Mouse (Mus musculus): ENCODE measurements around the gene Podxl. TPM values are rescaled to one million over a fixed set of nuclear protein-coding genes. Genes with fewer than 3 reads are reported as not detected.

The Podxl gene
- total and polyA plus RNA-seq, 3 experiments = 53.8 to 90.9 (median 71.6) TPM

- Histone ChIP-seq H3K27ac (no peak overlapping the region), H3K4me3 (no peak overlapping the region), H3K4me1 (ENCODE audit: control insufficient read depth, insufficient read depth, low read length) (no peaks in the 10 kb centered on the region), H3K36me3 (ENCODE audit: control insufficient read depth, insufficient read depth, low read length) (no peaks in the 10 kb centered on the region; the same call in 1 of the 2 replicates), H3K9ac (ENCODE audit: low read depth, low read length) (no peak overlapping the region), H3K79me2 (replicated peaks; ENCODE audit: control insufficient read depth, insufficient read depth, low read length) (no peaks in the 10 kb centered on the region), H3K27me3 (ENCODE audit: control insufficient read depth, insufficient read depth, low read length) (no peaks in the 10 kb centered on the region)
- intact Hi-C loops (cut with DNase I) = no loop called here
- TF ChIP-seq CTCF (IDR thresholded peaks at IDR 0.05) (peak; percentile 53), EP300 (IDR thresholded peaks at IDR 0.05; ENCODE audit: insufficient read depth, low read depth, low read length) (no peak)
- WGBS = 78% methylated on average over 4 of the region's 4 CpGs
- DNase-seq = no peak
These were observed 85.6 kb downstream of the Podxl start for GRCm38 (mm10) chr6:31478221-31478620.

Other genes with a start within 250 kb of the Podxl start
- gene Mkln1, start 165.2 kb downstream of the Podxl start, total RNA-seq (2021) = 100 to 1,000 TPM; 148 to 157 TPM
- gene Mkln1, start 165.2 kb downstream of the Podxl start, polyA plus RNA-seq (2012; rRNA removed) = 52.5 and 94.8 TPM in 2 replicates

All from heart, adult 2 months (tissue).